Mouse (Mus musculus) inflammation-experienced regulatory T-cells (primary cell): Measurements from ENCODE around the gene Senp7. TPM values are rescaled to one million over a fixed set of nuclear protein-coding genes. Genes with fewer than 3 reads are reported as not detected.

ENCODE experiments used
- polyA plus RNA-seq, 2 experiments: library from polyadenylated mRNA; unstranded; fragments of 100-300 nt; shearing (Covaris generic); gene quantifications; one replicate each; pipeline ENCODE4 v1.2.1; 2017

Senp7 gene
- 10 to 100 TPM; 44.3 to 47.6 TPM for polyA plus RNA-seq

DNA sequence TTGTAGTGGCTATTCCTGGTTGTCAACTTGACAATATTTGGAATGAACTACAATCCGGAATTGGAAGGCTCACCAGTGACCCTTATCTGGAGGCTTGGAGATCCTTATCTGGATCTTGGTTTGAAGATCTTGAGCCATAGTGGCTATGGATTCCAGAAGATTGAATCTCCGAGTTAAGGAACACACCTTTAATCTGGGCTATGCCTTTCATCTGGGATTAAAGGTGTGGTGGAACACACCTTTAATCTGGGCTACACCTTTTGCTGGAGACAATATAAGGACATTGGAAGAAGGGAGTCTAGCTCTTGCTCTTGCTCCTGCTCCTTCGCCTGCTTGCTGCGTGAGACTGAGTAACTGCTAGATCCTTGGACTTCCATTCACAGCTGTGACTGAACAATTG lies at the start of gene Senp7:
Gene Senp7, plus strand, starts transcription at position 301 of the 400 bp plus-strand sequence.

DNA sequence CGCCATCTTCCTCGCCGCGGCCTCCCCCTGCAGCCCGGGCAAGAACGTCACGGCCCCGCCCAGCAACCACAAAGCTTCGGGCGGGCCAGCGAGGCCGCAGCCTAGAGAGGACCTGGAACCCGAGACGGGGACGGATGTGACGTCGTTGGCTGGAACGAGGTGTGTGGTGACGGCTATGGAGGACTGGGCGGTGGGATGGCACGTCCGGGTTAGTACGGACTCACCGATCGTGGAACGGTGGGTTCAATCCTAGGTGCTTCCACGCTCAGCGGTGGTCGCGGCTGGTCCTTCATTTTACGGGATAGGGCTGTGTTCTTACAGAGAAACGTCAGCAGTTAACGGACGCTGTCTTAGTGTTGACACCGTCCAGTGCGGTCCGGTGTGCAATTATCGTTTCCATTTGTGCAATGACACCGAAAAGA lies 18.5 kb upstream of the Senp7 start, which contains the start of gene Pcnp:
Gene Pcnp, minus strand, starts transcription at position 79 of the 422 bp plus-strand sequence.

DNA sequence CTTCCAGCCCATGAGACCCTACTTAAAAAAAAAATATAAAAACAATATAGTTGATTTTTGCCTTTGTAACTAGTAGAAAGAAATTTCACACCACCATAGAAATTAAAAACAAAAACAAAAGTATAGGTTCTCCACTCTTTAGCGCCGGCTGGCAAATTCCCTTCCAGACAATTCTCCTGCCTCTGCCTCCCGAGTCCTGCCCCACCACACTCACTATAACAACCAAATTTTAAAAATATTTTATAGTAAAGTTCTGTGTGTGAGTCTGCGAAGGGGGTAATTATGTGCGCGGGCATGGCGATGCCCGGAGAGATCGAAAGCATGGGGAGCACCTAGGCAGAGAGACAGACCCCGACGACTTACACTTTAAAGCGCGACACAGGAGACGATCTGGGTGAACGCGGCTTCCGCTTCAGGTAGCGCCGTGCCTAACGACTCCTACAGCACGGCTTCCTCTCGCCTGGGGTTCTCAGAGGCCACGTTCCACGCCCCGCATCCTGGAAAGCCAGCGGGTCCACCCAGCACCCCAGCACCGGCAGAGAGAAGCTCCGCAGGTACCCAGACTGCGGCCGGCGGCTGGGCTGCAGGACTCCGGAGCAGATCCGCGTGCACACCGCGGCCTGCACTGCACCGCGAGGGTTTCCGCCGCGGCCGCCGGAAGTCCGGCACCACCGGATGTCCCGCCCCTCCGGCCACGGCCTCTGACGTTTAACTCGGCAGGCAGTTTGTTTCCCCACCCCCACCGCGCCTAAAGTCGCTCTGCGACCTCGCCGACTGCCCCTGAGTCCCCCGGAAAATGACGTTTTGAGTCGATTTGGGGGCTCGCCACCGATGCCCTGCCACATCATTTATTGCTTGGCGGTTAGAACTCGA lies 10.8 kb upstream of the Senp7 start, which contains the start of gene Trmt10c:
Gene Trmt10c, minus strand, starts transcription at position 682 of the 873 bp plus-strand sequence.

DNA sequence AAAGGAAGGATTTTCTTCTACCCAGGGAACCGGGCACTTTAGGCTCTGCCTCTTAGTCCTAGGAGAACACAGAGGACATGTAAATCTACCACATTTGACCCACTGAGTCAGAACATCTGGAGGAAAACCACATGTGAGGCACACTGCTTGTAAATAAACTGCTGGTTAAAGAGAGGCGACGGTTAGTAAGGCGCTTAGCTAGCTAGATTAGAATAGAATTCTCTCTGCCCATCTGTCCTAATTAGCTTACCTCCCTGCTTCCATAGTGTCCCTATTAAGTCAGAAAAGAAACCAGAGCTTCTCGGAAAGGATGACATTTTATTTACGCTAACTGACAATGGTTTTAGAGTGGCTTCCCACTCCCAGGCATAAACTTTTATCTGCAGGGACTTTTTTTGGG lies 155.9 kb downstream of the Senp7 start, which contains the start of gene Impg2:
Gene Impg2, plus strand, starts transcription at position 263 of the 400 bp plus-strand sequence.

Other genes with a start within 250 kb of the Senp7 start
- 10 to 100 TPM; 42.8 to 66.8 TPM for gene Nfkbiz, start 209.4 kb upstream of the Senp7 start, polyA plus RNA-seq
- 10 to 100 TPM; 27.3 to 34.7 TPM for gene Nxpe3, start 153.1 kb upstream of the Senp7 start, polyA plus RNA-seq
- 10 to 100 TPM; 24.1 to 26.2 TPM for gene Cep97, start 113.5 kb upstream of the Senp7 start, polyA plus RNA-seq
- gene Rpl24, start 82.1 kb upstream of the Senp7 start, polyA plus RNA-seq, result 100 to 1,000 TPM; 497 to 554 TPM
- 10 to 100 TPM; 27.9 to 44.2 TPM for gene Zbtb11, start 74.5 kb upstream of the Senp7 start, polyA plus RNA-seq
- 10 to 100 TPM; 87.5 to 96.3 TPM for gene Pcnp, start 18.6 kb upstream of the Senp7 start, polyA plus RNA-seq
- 10 to 100 TPM; 32.4 to 34.8 TPM for gene Trmt10c, start 10.5 kb upstream of the Senp7 start, polyA plus RNA-seq
- under 1 TPM; 0.74 to 0.84 TPM for gene Impg2, start 156.0 kb downstream of the Senp7 start, polyA plus RNA-seq